Mouse (Mus musculus) stomach, postnatal 0 days (tissue): ENCODE data around the gene Ern1. TPM values are rescaled to one million over a fixed set of nuclear protein-coding genes. Genes with fewer than 3 reads are reported as not detected.
A peak's percentile ranks its signal among the peaks of the same experiment; 100 is the strongest.

ENCODE experiments used
- ATAC-seq: fragments of 200-750 bp; cut with Nextera tagmentation; 2 replicates; pipeline ENCODE4 v1.8.0; 2017; ENCODE audit not compliant: low FRiP score, low TSS enrichment
- DNase-seq: peaks from one replicate; pipeline ENCODE4 v3.0.0-alpha.2; 2016; ENCODE audit warnings: low spot score
- H3K27ac ChIP-seq: fragments of 300-500 bp; sonication (generic); replicated peaks from 2 replicates; pipeline ENCODE4 v1.5.1; 2014; ENCODE audit warnings: mild to moderate bottlenecking, control low read depth
- H3K27me3 ChIP-seq: fragments of 300-500 bp; sonication (generic); 2 replicates; pipeline ENCODE4 v1.6.1; 2014; ENCODE audit warnings: low read length; ENCODE audit not compliant: control insufficient read depth, insufficient read depth
- H3K36me3 ChIP-seq: fragments of 300-500 bp; sonication (generic); 2 replicates; pipeline ENCODE4 v1.6.1; 2014; ENCODE audit warnings: low read length, mixed read lengths; ENCODE audit not compliant: control insufficient read depth, insufficient read depth
- H3K4me1 ChIP-seq: fragments of 300-500 bp; sonication (generic); replicated peaks from 2 replicates; pipeline ENCODE4 v1.6.1; 2014; ENCODE audit warnings: antibody characterized with exemption; ENCODE audit not compliant: control insufficient read depth, insufficient read depth
- H3K4me2 ChIP-seq: fragments of 300-500 bp; sonication (generic); replicated peaks from 2 replicates; pipeline ENCODE4 v1.6.1; 2014; ENCODE audit warnings: low read depth, mild to moderate bottlenecking, control low read depth, moderate library complexity
- H3K4me3 ChIP-seq: fragments of 300-500 bp; sonication (generic); 2 replicates; pipeline ENCODE4 v1.5.1; 2014; ENCODE audit warnings: low read depth, low read length, control low read depth
- H3K9ac ChIP-seq: fragments of 300-500 bp; sonication (generic); 2 replicates; pipeline ENCODE4 v1.6.1; 2014; ENCODE audit warnings: mild to moderate bottlenecking, low read length, control low read depth, mixed read lengths
- H3K9me3 ChIP-seq: fragments of 300-500 bp; sonication (generic); 2 replicates; pipeline ENCODE4 v1.6.1; 2016; ENCODE audit warnings: low read length; ENCODE audit not compliant: control insufficient read depth
- CTCF ChIP-seq: IDR thresholded peaks from 2 replicates; pipeline ENCODE4 v1.5.1; 2016; ENCODE audit warnings: antibody characterized with exemption, low read depth, mild to moderate bottlenecking, moderate library complexity
- EP300 ChIP-seq: optimal IDR thresholded peaks from 2 replicates; pipeline ENCODE3; 2016; ENCODE audit warnings: antibody characterized with exemption
- WGBS: fragments of 180-500 bp; shearing (Covaris S2); extraction: QIAGEN DNeasy Blood & Tissue Kit; methylation state at CpG from one replicate; pipeline ENCODE4 v1.1.7; 2014; 5-methylcytosine and 5-hydroxymethylcytosine counted together
- polyA plus RNA-seq: library from polyadenylated mRNA; unstranded; fragments of >200 nt; fragmentation: Nextera tagmentation; extraction: Ambion mirVana; gene quantifications from 2 replicates; pipeline ENCODE4 v1.2.1, GENCODE M21; 2015

Ern1 gene
- polyA plus RNA-seq, 1 experiment from 2014 or later = 3.7 TPM

DNA sequence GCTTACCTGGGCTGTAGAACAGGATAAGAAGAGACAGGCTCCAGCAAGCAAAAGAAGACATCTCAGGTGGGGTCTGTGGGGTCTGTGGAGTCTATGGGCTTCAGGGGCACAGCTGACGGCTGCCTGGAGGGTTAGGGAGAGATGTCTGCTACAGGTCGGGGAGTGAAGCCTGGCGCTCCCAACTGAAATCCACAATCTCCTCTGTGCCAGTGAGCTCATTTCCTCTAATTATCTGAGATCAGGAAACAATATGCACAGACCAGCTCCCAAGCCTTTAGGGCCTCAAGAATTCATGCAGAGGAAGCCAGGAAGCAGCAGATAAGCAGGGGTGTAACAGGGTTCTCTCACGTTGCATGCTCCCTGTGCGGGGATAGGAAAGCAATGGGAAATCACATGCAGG, 105.2 kb downstream of the Ern1 start:
- Histone ChIP-seq H3K4me2 (0 out of 2 replicates have a peak overlapping the region, but pooled peaks have one; percentile 3), H3K9me3 (no peaks in the 10 kb centered on the region), H3K4me1 (no peaks in the 10 kb centered on the region), H3K27ac (peak overlapping the region; percentile 71), H3K36me3 (no peaks in the 10 kb centered on the region), H3K9ac (no peak overlapping the region), H3K27me3 (no peaks in the 10 kb centered on the region), H3K4me3 (no peak overlapping the region)
- TF ChIP-seq CTCF (no peak), EP300 (no peak)
- no peak for DNase-seq
- 62% methylated on average over 5 of the region's 5 CpGs for WGBS
- peak; percentile 58 for ATAC-seq

DNA sequence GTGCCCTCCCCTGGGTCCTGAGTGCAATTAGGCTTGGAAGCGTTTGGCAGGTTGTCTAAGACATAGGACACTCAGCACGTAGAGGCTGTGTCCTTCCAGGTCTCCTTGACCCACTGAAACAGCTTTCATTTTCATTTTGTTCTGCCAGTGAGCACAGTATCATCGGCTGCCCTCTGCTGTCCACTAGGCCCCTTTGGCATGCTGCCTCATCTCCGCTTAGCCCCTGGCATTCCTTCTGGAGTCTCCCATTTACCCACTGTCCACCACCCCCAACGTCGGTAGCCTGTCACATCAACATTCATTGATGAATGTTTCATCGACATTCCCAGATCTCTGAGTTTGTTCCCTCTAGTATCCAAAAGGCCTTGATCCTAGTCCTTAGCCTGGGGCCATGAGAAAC, 105.8 kb downstream of the Ern1 start:
- Histone ChIP-seq H3K9ac (no peak overlapping the region), H3K27ac (peak overlapping the region; percentile 71), H3K27me3 (no peaks in the 10 kb centered on the region), H3K9me3 (no peaks in the 10 kb centered on the region), H3K4me2 (peak overlapping the region; percentile 3; the same call in 1 of the 2 replicates), H3K4me1 (no peaks in the 10 kb centered on the region), H3K4me3 (no peak overlapping the region), H3K36me3 (no peaks in the 10 kb centered on the region)
- ATAC-seq (no peak), DNase-seq (no peak)
- 78% methylated on average over 7 of the region's 7 CpGs for WGBS
- TF ChIP-seq CTCF = peak; percentile 24
- no peak for TF ChIP-seq EP300

DNA sequence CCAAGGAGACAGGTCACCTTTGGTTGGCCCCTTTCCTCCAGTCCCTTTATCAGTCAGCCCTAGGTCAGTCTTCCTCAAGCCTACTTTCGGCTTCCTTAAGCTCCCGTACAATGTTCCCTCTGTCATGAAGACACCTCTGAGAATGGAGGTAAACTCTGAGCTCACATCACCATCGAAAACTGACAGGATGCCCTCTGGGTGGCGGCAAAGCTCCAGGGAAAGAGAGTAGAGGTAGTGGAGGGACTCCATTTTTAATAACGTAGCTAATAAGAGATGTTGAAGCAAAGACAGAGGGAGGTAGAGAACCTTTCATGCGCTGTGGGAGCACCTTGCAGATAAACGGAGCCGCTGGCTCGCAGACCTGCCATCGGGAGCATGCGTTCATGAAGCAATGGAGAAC, 106.6 kb downstream of the Ern1 start:
- H3K36me3 ChIP-seq = no peaks in the 10 kb centered on the region
- H3K27me3 ChIP-seq = no peaks in the 10 kb centered on the region
- no peak overlapping the region for H3K4me3 ChIP-seq
- H3K9ac ChIP-seq = no peak overlapping the region
- peak; percentile 57 for TF ChIP-seq CTCF
- no peak for TF ChIP-seq EP300
- no peak for DNase-seq
- no peak overlapping the region for H3K27ac ChIP-seq
- H3K4me1 ChIP-seq = no peaks in the 10 kb centered on the region
- 72% methylated on average over 11 of the region's 11 CpGs for WGBS
- no peaks in the 10 kb centered on the region for H3K9me3 ChIP-seq
- no peak for ATAC-seq
- no peak overlapping the region for H3K4me2 ChIP-seq

DNA sequence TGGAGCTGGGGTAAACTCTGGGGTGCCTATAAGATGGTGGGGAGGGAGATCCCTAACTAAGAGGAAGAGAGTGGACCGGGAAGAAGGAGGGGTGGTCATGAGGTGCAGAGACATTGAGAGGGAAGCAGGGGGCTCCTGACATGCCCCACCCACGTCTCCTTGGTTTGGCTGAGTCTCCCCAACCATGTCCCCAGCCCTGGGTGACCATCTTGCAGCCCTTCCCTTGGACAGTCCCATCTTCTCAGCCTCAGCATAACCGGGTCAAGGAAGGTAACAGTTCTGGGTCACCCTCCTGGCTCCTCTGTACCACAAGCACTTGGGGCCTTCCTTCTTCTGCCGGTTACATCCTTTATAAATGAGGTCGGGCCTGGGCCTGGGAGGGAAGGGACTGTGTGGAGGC, 112.7 kb downstream of the Ern1 start:
- no peaks in the 10 kb centered on the region; the same call in 1 of the 2 replicates for H3K4me1 ChIP-seq
- WGBS = 72% methylated on average over 5 of the region's 5 CpGs
- H3K9ac ChIP-seq = peak overlapping the region; percentile 41; the same call in 1 of the 2 replicates
- ATAC-seq (peak; percentile 26), DNase-seq (no peak)
- H3K4me3 ChIP-seq = no peak overlapping the region
- H3K27ac ChIP-seq = no peak overlapping the region
- TF ChIP-seq EP300 (no peak), CTCF (no peak)
- H3K27me3 ChIP-seq = no peaks in the 10 kb centered on the region
- H3K9me3 ChIP-seq = no peaks in the 10 kb centered on the region
- H3K4me2 ChIP-seq = peak overlapping the region; percentile 25
- no peaks in the 10 kb centered on the region for H3K36me3 ChIP-seq

DNA sequence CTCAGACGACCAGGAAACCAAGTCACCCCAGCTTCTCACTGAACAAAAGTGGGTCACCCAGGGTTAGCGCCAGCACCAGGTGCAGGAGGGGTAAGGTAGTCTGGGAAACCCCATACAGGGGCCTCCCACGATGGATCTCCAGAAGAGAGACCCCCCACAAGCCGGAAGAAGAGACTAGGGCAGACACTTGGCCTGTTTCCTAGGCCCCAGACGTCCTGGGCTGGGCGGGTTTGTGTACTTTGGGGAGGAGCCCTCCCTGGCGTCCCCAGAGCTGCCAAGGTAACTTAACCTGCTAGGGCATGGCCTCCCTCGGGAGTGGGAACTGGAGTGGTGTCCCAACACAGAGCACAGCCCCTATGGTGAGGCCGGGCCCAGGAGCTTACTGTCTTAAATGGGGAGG, 113.1 kb downstream of the Ern1 start:
- Histone ChIP-seq H3K27me3 (no peaks in the 10 kb centered on the region), H3K4me3 (no peak overlapping the region), H3K4me2 (peak overlapping the region; percentile 25), H3K9ac (peak overlapping the region; percentile 41), H3K9me3 (no peaks in the 10 kb centered on the region), H3K4me1 (no peaks in the 10 kb centered on the region; the same call in 1 of the 2 replicates), H3K27ac (0 out of 2 replicates have a peak overlapping the region, but pooled peaks have one; percentile 8), H3K36me3 (no peaks in the 10 kb centered on the region)
- ATAC-seq (peak; percentile 75), DNase-seq (peak; percentile 72)
- no peak for TF ChIP-seq EP300
- TF ChIP-seq CTCF = no peak
- 26% methylated on average over 9 of the region's 9 CpGs for WGBS

DNA sequence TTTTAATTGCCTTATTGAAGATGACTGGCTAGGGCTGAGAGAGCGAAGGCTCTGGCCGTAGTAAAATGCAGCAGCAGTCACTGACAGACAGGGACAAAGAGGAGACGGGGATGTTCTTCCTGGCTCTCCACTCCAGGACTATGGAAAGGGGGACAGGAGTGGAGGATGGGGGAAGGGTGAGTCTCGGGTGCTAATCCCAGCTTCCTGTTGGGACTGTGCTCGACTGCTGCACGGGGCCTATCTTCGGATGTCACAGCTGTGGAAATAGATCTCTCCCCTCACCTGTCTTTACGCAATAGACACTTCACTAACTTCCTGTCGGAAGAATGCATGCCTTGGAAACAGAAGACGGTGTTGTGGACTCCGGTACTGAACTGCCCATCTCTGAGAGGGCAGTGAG, 113.7 kb downstream of the Ern1 start:
- WGBS = 48% methylated on average over 11 of the region's 11 CpGs
- no peak overlapping the region for H3K4me2 ChIP-seq
- DNase-seq (no peak), ATAC-seq (no peak)
- no peaks in the 10 kb centered on the region for H3K36me3 ChIP-seq
- H3K4me3 ChIP-seq = no peak overlapping the region
- 0 out of 2 replicates have a peak overlapping the region, but pooled peaks have one; percentile 41 for H3K9ac ChIP-seq
- 0 out of 2 replicates have a peak overlapping the region, but pooled peaks have one; percentile 8 for H3K27ac ChIP-seq
- H3K4me1 ChIP-seq = no peaks in the 10 kb centered on the region; the same call in 1 of the 2 replicates
- H3K9me3 ChIP-seq = no peaks in the 10 kb centered on the region
- TF ChIP-seq EP300 = no peak
- TF ChIP-seq CTCF = no peak
- H3K27me3 ChIP-seq = no peaks in the 10 kb centered on the region
